Mouse (Mus musculus): ENCODE results near the gene Map3k20. TPM values are rescaled to one million over a fixed set of nuclear protein-coding genes. Genes with fewer than 3 reads are reported as not detected.
A peak's percentile ranks its signal among the peaks of the same experiment; 100 is the strongest.

Map3k20 gene
- 13.9 and 14.0 TPM in 2 replicates for polyA plus RNA-seq (2015; fragmentation: Nextera tagmentation; extraction: Ambion mirVana)

DNA sequence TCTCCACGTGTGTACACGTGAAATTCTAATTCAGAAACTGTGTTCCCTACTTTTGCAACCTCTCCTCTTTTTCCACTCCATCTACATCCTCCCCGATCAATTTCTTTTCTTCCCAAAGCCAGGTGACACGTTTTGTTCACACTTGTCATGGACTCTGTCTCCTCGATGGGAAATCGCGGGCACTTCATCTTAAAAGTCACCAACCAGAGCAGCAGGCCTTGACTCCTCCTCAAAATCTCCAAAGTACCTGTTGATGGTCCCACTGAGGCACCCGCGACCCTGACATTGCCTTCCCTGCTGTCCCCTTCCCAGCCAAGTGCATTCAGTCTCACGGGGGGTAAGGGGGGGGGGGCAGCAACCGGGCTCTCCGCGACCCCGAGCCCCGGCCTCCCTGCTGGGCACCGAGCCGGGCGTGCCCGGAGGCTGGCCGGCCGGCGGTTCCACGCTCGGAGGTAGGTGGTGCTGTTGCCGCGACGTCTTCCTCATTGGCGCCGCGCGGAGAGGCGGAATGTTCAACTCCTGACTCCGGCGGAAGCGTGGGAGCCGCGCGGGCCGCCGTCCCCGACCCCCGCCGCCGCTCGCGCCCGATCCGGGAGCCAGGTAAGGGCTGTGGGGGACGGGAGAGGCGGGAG is at the start of gene Map3k20:
Map3k20 (plus strand) TSS at position 382 of the 632 bp plus-strand sequence.
- Histone ChIP-seq H3K36me3 (ENCODE audit: insufficient read depth, low read length) (no peaks in the 10 kb centered on the region), H3K4me2 (replicated peaks; ENCODE audit: low read depth, low read length) (peak within 1 kb of the TSS; percentile 77), H3K9ac (replicated peaks; ENCODE audit: low read length) (peak within 1 kb of the TSS; percentile 94), H3K9me3 (ENCODE audit: low read length) (no peaks in the 10 kb centered on the region), H3K4me3 (ENCODE audit: low read length) (peak within 1 kb of the TSS; percentile 86), H3K4me1 (ENCODE audit: insufficient read depth, low read length) (0 out of 2 replicates have a peak, but pooled peaks cover 4% of the 10 kb centered on the region), H3K27ac (ENCODE audit: low read length) (peak within 1 kb of the TSS; percentile 31; the same call in 1 of the 2 replicates), H3K27me3 (ENCODE audit: insufficient read depth, low read length) (no peaks in the 10 kb centered on the region)
- peak; percentile 90 for ATAC-seq (ENCODE audit: low FRiP score, low TSS enrichment)
- WGBS: 3% methylated on average over 39 of the region's 50 CpGs

GRCm38 (mm10) chr2:72238421-72238820 is 47.0 kb upstream of the Map3k20 start:
- H3K36me3 ChIP-seq (ENCODE audit: insufficient read depth, low read length): no peaks in the 10 kb centered on the region
- no peak overlapping the region for H3K4me3 ChIP-seq (ENCODE audit: low read length)
- H3K27ac ChIP-seq (ENCODE audit: low read length): no peak overlapping the region
- H3K27me3 ChIP-seq (ENCODE audit: insufficient read depth, low read length): no peaks in the 10 kb centered on the region
- H3K9me3 ChIP-seq (ENCODE audit: low read length): no peaks in the 10 kb centered on the region
- no peak for ATAC-seq (ENCODE audit: low FRiP score, low TSS enrichment)
- H3K4me2 ChIP-seq (replicated peaks; ENCODE audit: low read depth, low read length): no peak overlapping the region
- 0 out of 2 replicates have a peak, but pooled peaks cover 11% of the 10 kb centered on the region for H3K4me1 ChIP-seq (ENCODE audit: insufficient read depth, low read length)
- no peak overlapping the region for H3K9ac ChIP-seq (replicated peaks; ENCODE audit: low read length)
- 24% methylated on average over 2 of the region's 2 CpGs for WGBS

GRCm38 (mm10) chr2:72238925-72239324 is 46.5 kb upstream of the Map3k20 start:
- WGBS: 38% methylated on average over 11 of the region's 11 CpGs
- no peak for ATAC-seq (ENCODE audit: low FRiP score, low TSS enrichment)
- Histone ChIP-seq H3K36me3 (ENCODE audit: insufficient read depth, low read length) (no peaks in the 10 kb centered on the region), H3K9ac (replicated peaks; ENCODE audit: low read length) (no peak overlapping the region), H3K4me1 (ENCODE audit: insufficient read depth, low read length) (0 out of 2 replicates have a peak, but pooled peaks cover 11% of the 10 kb centered on the region), H3K9me3 (ENCODE audit: low read length) (no peaks in the 10 kb centered on the region), H3K27me3 (ENCODE audit: insufficient read depth, low read length) (no peaks in the 10 kb centered on the region), H3K27ac (ENCODE audit: low read length) (no peak overlapping the region), H3K4me3 (ENCODE audit: low read length) (no peak overlapping the region), H3K4me2 (replicated peaks; ENCODE audit: low read depth, low read length) (no peak overlapping the region)

DNA sequence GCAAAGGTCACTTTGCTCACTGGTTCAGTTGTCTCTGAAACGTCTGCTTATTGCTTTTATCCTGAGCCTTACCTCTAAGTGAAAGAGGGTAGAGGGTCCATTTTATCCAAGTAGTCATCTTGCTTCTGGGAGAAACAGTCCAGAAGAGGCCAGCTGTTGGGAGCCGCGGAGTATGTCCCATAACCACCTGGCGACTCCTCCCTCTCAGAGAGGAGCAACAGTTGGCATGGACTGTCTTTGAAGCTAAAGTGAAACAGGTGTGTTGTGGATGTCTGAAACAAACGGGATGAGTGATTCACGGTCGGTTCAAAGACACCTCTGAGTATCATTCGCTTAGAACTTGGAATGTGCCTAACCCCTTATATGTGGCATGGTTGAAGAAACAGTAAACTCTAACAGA is 46.0 kb upstream of the Map3k20 start:
- H3K27ac ChIP-seq (ENCODE audit: low read length): no peak overlapping the region
- WGBS: 65% methylated on average over 8 of the region's 8 CpGs
- H3K4me2 ChIP-seq (replicated peaks; ENCODE audit: low read depth, low read length): no peak overlapping the region
- H3K4me1 ChIP-seq (ENCODE audit: insufficient read depth, low read length): 0 out of 2 replicates have a peak, but pooled peaks cover 11% of the 10 kb centered on the region
- H3K27me3 ChIP-seq (ENCODE audit: insufficient read depth, low read length): no peaks in the 10 kb centered on the region
- H3K9ac ChIP-seq (replicated peaks; ENCODE audit: low read length): no peak overlapping the region
- ATAC-seq (ENCODE audit: low FRiP score, low TSS enrichment): no peak
- no peak overlapping the region for H3K4me3 ChIP-seq (ENCODE audit: low read length)
- H3K9me3 ChIP-seq (ENCODE audit: low read length): no peaks in the 10 kb centered on the region
- no peaks in the 10 kb centered on the region for H3K36me3 ChIP-seq (ENCODE audit: insufficient read depth, low read length)

DNA sequence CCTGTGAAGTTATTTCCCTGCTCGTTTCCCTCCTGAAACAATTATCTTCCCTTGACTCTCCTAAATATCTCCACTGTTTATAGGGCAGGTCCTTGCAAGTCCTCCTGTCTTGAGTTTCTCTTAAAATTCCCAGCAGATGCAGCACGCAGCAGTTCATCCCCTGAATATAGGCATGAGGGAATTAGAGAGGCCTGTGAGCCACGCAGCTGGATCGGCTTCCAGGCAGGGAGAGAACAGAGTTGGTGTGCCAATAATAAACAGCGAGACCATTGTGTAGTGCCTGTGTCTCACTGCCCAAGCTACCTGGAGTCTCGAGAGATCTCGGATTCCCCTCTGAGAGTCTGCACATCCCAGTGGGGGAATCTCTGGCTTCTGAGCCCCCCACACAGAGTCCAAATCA is 45.4 kb upstream of the Map3k20 start:
- no peak for ATAC-seq (ENCODE audit: low FRiP score, low TSS enrichment)
- no peak overlapping the region for H3K27ac ChIP-seq (ENCODE audit: low read length)
- 55% methylated on average over 7 of the region's 7 CpGs for WGBS
- H3K36me3 ChIP-seq (ENCODE audit: insufficient read depth, low read length): no peaks in the 10 kb centered on the region
- no peak overlapping the region for H3K9ac ChIP-seq (replicated peaks; ENCODE audit: low read length)
- no peak overlapping the region for H3K4me2 ChIP-seq (replicated peaks; ENCODE audit: low read depth, low read length)
- 0 out of 2 replicates have a peak, but pooled peaks cover 11% of the 10 kb centered on the region for H3K4me1 ChIP-seq (ENCODE audit: insufficient read depth, low read length)
- H3K4me3 ChIP-seq (ENCODE audit: low read length): no peak overlapping the region
- no peaks in the 10 kb centered on the region for H3K9me3 ChIP-seq (ENCODE audit: low read length)
- no peaks in the 10 kb centered on the region for H3K27me3 ChIP-seq (ENCODE audit: insufficient read depth, low read length)

GRCm38 (mm10) chr2:72240691-72241090 is 44.7 kb upstream of the Map3k20 start:
- Histone ChIP-seq H3K4me1 (ENCODE audit: insufficient read depth, low read length) (0 out of 2 replicates have a peak, but pooled peaks cover 9% of the 10 kb centered on the region), H3K4me3 (ENCODE audit: low read length) (no peak overlapping the region), H3K27ac (ENCODE audit: low read length) (no peak overlapping the region), H3K4me2 (replicated peaks; ENCODE audit: low read depth, low read length) (no peak overlapping the region), H3K9ac (replicated peaks; ENCODE audit: low read length) (no peak overlapping the region), H3K36me3 (ENCODE audit: insufficient read depth, low read length) (no peaks in the 10 kb centered on the region), H3K27me3 (ENCODE audit: insufficient read depth, low read length) (no peaks in the 10 kb centered on the region), H3K9me3 (ENCODE audit: low read length) (no peaks in the 10 kb centered on the region)
- 79% methylated on average over 7 of the region's 7 CpGs for WGBS
- ATAC-seq (ENCODE audit: low FRiP score, low TSS enrichment): 0 out of 2 replicates have a peak, but pooled peaks have one; percentile 61

DNA sequence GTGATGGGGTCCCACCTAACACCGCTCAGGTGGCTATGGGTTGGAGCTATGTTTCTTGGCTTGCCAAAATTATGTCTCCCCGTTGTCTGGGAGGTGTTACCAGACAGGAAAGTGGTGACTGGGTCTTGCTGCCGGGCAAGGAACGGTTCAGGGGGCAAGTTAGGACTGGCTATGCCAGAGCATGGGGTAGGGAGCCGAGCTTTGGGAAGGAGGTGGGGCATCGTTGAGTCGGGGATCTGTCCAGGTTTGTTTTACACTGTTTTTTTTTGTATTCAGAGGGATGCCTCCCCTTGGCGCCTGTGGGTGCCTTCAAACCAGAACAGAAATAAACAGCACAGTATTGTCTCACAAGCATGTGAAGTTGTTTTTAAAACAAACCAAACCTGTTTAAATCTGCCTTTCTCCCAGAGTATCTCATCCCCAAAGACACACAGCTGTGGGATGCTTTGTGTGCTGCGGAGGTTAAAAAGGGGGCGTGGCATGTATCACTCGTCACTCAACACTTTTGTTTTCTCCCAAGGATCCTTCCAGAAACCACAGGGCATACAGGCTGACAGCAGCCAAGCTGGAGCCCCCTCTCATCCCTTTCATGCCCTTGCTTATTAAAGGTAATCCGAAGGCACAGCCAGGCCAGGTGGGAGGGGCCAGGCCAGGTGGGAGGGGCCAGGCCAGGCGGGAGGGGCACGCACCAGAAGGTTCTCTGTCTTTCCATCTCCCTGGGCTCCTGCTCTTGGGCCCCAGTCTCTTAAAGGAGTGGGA is 43.5 kb upstream of the Map3k20 start:
- 38% methylated on average over 14 of the region's 14 CpGs for WGBS
- 0 out of 2 replicates have a peak, but pooled peaks cover 9% of the 10 kb centered on the region for H3K4me1 ChIP-seq (ENCODE audit: insufficient read depth, low read length)
- no peak overlapping the region for H3K9ac ChIP-seq (replicated peaks; ENCODE audit: low read length)
- H3K27ac ChIP-seq (ENCODE audit: low read length): no peak overlapping the region
- H3K4me3 ChIP-seq (ENCODE audit: low read length): peak overlapping the region; percentile 18; the same call in 1 of the 2 replicates
- peak; percentile 31; the same call in 1 of the 2 replicates for ATAC-seq (ENCODE audit: low FRiP score, low TSS enrichment)
- H3K36me3 ChIP-seq (ENCODE audit: insufficient read depth, low read length): no peaks in the 10 kb centered on the region
- H3K4me2 ChIP-seq (replicated peaks; ENCODE audit: low read depth, low read length): peak overlapping the region; percentile 29
- no peaks in the 10 kb centered on the region for H3K27me3 ChIP-seq (ENCODE audit: insufficient read depth, low read length)
- no peaks in the 10 kb centered on the region for H3K9me3 ChIP-seq (ENCODE audit: low read length)

GRCm38 (mm10) chr2:72242910-72243675 is 42.3 kb upstream of the Map3k20 start:
- H3K4me1 ChIP-seq (ENCODE audit: insufficient read depth, low read length): 0 out of 2 replicates have a peak, but pooled peaks cover 9% of the 10 kb centered on the region
- no peaks in the 10 kb centered on the region for H3K27me3 ChIP-seq (ENCODE audit: insufficient read depth, low read length)
- WGBS: 66% methylated on average over 12 of the region's 12 CpGs
- H3K9me3 ChIP-seq (ENCODE audit: low read length): no peaks in the 10 kb centered on the region
- H3K27ac ChIP-seq (ENCODE audit: low read length): no peak overlapping the region
- no peak overlapping the region for H3K9ac ChIP-seq (replicated peaks; ENCODE audit: low read length)
- no peaks in the 10 kb centered on the region for H3K36me3 ChIP-seq (ENCODE audit: insufficient read depth, low read length)
- no peak overlapping the region for H3K4me2 ChIP-seq (replicated peaks; ENCODE audit: low read depth, low read length)
- H3K4me3 ChIP-seq (ENCODE audit: low read length): no peak overlapping the region
- no peak for ATAC-seq (ENCODE audit: low FRiP score, low TSS enrichment)

GRCm38 (mm10) chr2:72245631-72246030 is 39.8 kb upstream of the Map3k20 start:
- Histone ChIP-seq H3K27me3 (ENCODE audit: insufficient read depth, low read length) (no peaks in the 10 kb centered on the region), H3K4me3 (ENCODE audit: low read length) (no peak overlapping the region), H3K4me2 (replicated peaks; ENCODE audit: low read depth, low read length) (no peak overlapping the region), H3K9me3 (ENCODE audit: low read length) (no peaks in the 10 kb centered on the region), H3K9ac (replicated peaks; ENCODE audit: low read length) (no peak overlapping the region), H3K4me1 (ENCODE audit: insufficient read depth, low read length) (no peaks in the 10 kb centered on the region), H3K36me3 (ENCODE audit: insufficient read depth, low read length) (no peaks in the 10 kb centered on the region), H3K27ac (ENCODE audit: low read length) (no peak overlapping the region)
- 85% methylated on average over 4 of the region's 4 CpGs for WGBS
- no peak for ATAC-seq (ENCODE audit: low FRiP score, low TSS enrichment)

Data from kidney, embryonic 16.5 days (tissue).